Mouse (Mus musculus) liver, postnatal 0 days (tissue): ENCODE data around the gene Zbtb32.

ENCODE experiments used
- CTCF ChIP-seq: sonication (generic); IDR thresholded peaks from 2 replicates; pipeline ENCODE4 v1.5.1; 2016; ENCODE audit warnings: antibody characterized with exemption, low read depth
- EP300 ChIP-seq: IDR thresholded peaks from 2 replicates; pipeline ENCODE4 v1.6.1; 2016; ENCODE audit warnings: antibody characterized with exemption, low read depth, mild to moderate bottlenecking

DNA sequence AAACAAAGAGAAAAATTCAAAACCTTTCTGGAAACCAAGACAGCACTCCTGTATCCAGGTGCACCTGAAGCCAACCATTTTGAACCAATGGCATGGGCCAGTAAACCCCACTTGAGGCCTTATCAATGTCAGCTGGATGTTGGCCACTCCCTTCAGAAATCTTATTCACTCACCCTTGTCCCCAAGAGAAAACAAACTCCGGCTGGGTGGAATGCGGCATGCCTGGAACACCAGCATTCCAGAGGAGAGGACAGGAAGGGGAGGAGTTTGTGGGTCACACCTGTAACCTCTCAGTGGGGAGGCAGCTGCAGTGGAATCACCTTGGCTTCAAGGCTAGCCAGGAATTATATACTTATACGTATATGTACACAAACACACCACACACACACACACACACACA is 3.9 kb upstream of the Zbtb32 start:
- TF ChIP-seq CTCF (no peak), EP300 (no peak)
